Mouse (Mus musculus) c-Kit-positive CD71-positive TER-119-positive erythroid progenitor cells, embryonic 14.5 days (primary cell): ENCODE data around the gene Mecom.

Experiments used
- DNase-seq: peaks from one replicate; pipeline ENCODE4 v3.0.0-alpha.2; 2013; ENCODE audit warnings: low spot score

The Mecom gene

DNA sequence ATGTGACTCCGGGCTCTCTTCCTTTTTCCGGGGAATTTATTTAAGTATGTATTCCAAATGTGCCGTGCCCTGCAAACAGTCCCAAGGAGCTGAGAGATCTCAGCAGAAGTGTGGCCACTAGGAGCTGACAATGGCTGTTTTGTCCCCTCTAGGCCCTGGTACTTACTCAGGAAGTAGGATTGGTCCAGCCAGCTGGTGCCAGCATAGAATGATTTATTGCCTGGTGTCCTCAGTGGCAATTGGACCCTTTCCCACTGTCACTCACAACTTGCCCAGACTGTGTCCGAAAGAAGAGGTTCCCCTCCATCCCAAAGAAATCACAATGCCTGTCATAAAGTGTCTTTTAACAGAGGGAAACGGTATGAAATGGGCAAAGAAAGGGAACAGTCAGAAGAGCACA, 340.4 kb downstream of the Mecom start:
- DNase-seq = no peak

DNA sequence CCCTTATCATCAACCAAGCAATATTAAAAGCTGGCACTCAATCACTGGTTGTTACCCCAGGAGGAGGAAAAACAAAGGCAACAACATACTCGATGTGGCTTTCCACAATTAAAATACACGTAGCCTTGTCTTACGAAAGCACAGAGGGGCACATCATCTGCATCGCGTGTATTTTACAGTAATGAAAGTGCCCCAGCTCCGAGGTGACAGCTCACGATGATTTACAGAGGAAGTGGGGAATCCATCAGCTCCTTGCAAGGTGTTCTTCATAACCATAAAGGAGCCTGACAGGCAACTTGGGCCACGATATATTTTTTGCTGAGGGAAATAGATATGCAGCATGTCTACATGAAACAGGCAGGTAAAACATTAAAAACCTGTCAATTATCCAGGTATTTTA, 341.7 kb downstream of the Mecom start:
- DNase-seq = no peak

DNA sequence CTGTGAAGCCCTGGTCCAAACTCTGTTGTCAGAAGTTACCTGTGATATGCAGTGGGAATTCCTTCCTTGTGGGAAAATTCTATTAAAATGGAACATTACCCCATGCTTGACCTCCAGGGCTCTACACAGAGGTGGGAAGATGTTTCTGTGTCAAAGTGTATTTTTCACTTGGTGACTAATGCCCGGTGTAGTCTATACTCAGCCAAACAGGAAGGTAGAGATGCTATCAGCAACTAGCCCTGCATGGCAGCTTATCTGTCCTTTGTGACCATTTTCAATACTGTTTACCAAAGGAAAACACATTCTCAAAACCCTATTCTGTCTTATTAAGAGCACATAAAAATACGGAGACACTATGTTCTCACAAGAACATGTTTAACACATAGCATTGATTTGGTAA, 344.0 kb downstream of the Mecom start:
- no peak for DNase-seq

DNA sequence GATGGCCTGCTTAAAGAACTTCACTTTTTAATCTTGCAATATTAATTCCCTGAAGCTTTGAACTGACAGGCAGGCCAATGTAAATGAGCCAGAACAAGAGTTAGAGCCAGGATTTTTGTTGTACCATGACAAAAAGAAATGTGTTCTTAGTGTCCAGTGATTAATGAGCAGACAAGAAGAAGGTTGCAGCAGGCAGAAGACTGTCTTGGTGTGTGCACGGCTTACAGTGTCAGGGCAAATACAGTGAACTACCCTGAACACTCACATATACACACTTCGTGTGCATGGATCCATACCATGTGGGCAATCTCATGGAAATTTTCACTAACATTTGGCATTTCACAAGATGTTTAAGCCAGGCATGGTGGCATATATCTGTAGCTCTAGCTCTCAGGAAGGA, 349.0 kb downstream of the Mecom start:
- no peak for DNase-seq

DNA sequence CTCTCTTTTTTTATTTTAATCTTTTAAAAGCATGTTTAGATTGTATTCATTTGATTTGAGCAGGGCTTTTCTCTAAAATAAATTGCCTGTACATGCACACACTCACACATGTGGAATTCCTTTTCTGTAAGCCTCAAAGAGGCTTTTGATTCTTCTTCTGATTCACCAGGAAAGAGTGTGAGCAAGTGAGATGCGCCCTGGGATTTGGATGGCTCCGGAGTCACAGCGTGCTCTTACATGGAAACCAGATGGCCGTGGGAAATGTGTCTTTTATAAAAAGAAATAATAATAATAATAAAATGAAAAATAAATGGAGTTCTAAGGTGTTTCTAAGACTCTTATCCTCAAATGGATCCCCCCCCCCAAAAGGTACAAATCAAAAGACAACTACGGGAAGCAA, 349.6 kb downstream of the Mecom start:
- no peak for DNase-seq

DNA sequence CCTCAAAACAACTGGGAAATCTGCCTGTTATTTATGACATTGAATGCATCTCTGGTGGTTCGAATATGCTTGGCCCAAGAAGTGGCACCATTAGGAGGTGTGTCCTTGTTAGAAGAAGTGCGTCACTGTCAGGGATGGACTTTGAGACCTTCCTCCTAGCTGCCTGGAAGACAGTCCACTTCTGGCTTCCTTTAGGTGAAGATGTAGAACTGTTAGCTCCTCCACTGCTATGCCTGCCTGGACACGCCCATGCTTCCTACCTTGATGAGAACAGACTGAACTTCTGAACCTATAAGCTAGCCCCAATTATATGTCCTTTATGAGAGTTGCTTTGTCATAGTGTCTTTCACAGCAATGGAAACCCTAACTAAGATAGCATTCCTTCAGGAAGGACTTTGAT, 352.6 kb downstream of the Mecom start:
- DNase-seq = no peak

DNA sequence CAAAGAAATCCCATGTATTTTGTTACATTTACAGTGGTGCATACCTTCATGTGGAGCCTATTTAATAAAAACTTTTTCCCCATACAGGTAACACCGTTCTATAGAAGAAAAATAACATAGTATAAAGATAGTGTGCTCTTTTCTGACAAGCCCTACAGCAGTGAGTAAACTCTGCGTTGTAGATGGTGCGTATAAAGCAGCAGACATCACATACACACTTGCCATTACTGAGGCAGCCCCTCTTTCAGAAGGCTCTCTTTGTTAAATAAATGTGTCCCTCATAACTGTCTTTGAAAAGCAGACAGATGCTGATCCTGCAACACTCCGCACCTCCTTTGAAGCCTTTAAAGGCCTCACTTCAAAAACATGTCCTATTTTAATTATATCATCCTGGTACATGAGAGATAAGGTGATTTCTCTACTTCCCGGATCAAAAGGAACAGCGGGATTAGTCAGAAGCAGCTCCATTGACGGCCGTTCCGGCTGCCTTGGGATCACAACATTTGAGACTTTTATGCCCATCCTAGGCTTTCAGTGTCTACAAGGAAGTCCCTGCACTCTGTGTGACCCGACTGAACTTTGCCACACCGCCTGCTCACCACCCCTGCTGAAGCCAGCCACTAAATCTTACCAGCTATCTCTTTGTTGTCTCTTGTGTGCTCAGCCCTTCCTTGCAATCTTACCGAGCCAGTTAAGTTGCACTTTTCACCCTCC, 355.4 kb downstream of the Mecom start:
- DNase-seq = no peak

DNA sequence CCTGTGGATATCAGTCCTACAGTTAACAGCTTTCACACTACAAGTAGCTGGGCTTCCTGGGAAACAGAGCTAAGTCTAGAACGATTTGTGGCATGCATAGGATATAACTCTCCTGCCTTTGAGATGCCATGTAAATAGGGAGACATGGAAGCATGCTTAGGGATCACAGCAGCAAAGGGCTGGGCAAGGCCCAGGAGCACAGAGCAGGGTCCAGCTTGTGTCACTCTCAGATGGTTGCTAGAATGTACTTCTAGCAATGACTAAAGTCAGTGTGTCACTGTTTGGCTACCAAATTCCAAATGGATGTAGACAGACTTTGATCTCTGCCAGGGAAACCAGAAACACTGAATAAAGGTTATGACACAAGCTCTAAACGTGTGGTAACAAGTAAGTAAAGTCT, 358.5 kb downstream of the Mecom start:
- no peak for DNase-seq

DNA sequence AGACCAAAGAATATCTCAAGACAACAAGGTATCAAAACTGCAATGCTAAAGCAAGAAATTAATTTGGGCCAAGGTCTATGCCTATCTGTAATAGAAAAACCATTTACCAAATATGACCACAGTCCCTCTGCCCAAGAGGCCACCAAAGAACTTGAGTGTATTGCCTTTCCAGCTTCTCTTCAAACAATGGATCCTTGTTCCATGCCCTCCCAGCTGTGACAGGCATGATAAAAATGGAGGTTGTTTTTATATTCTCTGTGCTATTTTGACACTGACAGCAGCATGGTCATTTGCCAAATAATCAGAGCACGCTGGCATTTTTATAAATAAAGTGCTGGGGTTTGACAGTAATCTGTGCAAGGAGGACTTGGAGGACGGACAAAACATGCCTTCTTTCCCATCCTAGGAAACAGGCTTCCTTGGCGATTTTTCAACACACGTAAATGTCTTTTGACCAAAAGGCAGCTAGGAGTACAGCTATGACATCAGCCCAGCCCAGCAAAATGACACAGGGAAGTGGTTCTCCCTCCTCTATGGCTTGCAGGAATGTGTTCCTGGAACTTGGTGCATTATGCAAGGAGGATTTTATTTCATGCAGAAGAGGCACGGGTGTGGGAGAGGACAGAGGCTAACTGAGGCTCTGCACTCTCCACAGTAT, 359.9 kb downstream of the Mecom start:
- no peak for DNase-seq

DNA sequence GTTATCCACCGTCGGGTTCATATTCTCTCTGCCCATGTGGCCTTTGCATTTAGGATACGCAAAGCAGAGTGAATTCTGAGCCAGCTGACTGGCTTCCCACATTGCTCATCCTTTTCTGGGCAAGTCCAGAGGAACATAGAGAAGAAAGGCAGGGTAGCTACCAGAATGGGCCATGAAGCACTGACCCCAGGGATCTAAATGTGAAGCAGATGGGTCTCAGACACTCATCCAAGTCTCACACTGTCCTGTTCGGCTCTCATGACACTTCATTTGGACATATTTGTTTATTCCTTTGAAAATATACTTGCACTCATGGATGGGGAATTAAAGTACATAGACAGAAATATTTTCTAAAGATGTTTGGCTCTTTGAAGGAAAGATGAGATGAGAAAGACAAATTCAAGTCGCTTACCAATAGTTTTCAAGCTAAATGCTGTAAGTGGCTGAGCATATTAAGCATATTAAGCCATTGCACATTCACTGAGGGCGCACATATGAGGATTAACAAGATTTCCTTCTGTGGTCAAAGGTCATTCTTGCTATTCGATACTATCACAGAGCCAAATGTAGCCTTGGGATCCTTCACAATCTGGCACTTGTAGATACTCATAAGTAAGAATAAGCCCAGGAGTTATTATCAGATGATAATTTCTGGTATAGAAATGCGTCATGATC, 365.9 kb downstream of the Mecom start:
- no peak for DNase-seq

DNA sequence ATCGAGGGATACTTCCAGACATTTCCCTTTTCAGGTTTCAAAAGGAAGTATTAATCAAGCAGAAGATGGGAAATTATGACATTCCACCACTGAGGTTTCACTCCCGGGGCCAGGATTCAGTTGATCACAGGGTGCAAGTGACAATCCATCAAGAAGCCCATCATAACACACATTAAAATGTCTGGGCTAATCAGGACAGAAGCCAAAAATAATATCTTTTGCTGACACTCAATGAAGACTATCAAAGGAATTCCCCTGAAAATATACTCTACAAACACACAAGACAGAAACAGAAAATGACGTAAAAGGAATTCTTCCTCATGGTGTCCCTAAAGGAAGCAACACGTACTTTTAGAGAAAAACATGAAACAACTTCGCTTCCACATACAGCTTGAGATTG, 371.2 kb downstream of the Mecom start:
- DNase-seq = no peak

DNA sequence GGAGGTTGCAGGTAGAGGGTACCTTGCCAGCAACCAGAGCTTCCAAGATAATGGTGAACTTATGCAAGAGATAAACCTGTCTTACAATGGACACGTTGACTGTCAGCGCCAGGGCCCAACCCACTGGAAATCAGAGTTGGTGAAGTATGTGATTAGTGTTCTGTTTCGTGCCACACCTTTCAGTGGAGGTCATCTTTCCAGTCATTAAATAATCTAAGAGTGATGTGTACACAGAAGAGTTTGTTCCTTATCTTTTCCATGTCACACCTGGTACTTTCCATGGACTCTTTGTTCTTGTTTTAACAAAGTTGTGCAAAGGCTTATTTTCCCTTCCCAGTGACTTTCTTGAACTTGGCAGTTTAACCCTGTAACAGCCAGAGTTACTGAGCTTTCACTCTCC, 374.0 kb downstream of the Mecom start:
- DNase-seq = no peak

DNA sequence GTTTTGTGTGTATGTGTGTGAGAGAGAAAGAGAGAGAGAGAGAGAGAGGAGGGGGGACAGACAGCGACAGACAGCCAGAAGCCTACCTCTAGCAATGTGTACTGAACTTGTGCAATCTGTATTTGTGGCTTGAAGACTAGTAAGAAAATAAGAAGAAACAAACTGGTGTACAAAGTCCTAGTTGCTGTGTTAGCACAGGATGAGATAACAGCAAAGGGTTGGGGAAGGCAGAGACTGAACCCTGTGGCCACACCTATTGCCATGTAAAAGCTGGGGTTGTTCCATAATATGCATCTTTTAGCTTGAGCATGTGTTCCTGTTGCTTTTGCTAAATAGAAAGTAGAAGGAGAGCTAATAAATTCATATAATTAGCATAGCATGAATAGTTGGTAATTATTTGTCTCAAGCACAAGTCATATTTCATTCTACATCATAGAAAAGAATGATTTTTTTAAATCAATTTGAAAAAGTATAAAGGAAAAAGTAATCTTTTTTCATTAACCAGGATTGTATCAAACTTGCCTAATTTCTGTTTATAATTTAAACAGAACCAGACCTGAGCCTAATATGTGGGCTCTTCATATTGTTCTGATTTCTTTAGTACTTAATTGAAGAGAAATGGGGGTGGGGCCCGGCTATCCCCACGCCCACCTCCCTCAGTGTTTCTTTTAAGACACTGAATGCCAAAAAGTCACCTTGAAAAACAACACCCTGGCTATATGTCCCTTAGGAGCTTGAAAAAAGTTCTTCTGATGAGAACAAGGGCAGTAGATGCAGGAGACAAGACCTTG, 379.2 kb downstream of the Mecom start:
- no peak for DNase-seq

DNA sequence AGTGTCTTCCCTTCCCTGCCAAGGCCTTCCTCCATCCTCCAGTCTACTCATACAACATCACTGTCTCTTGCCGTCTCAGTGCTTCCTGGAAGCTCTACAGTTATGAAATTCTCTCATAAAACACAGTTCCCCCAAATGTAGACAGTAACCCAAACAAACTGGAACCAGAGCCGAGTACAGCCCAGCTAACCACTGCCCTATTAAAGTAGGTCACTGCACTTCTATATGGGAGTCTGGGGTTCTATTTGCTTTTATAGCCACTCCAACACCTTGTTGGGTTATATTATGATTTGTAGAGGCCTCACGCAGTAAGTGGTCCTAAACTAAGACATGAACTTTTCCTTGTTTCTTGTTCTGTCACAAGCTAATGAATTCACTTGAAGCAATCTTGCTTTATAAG, 380.8 kb downstream of the Mecom start:
- no peak for DNase-seq

DNA sequence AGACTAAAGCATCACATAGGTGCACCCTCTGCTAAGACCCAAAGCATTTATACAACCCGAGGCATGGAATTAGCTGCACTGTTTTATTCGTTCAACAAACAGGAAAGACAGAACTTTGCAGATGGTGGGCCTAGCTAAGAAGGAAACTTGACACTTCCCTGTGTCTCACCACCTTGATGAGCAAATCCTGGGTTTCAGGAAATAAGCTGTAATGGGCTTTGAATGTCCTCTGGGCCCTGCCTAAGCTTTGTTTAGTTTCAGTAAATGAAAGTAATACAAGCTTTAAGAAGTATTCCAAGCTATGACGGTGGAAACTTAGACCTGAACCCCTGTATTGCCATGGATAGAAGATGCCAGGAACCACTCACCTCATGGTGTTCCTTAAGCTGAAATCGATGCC, 383.0 kb downstream of the Mecom start:
- DNase-seq = no peak

DNA sequence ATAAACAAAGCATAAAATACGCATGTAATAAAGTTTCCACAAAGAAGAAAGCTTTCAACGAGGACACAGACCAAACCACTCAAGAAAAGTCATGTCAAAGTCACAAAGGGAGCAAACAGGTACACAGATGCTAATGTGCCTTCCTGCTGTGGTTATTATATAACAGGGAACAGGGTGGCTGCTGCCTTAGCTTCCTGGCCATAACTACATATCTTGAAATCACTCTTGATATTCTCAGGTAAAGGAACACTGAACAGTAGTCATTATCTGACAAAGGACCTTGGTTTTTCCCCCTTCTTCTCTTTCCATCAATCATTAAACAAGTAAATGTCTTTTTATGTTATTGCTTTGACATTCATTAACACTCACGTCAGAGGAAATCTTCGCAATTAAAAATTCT, 384.4 kb downstream of the Mecom start:
- no peak for DNase-seq

DNA sequence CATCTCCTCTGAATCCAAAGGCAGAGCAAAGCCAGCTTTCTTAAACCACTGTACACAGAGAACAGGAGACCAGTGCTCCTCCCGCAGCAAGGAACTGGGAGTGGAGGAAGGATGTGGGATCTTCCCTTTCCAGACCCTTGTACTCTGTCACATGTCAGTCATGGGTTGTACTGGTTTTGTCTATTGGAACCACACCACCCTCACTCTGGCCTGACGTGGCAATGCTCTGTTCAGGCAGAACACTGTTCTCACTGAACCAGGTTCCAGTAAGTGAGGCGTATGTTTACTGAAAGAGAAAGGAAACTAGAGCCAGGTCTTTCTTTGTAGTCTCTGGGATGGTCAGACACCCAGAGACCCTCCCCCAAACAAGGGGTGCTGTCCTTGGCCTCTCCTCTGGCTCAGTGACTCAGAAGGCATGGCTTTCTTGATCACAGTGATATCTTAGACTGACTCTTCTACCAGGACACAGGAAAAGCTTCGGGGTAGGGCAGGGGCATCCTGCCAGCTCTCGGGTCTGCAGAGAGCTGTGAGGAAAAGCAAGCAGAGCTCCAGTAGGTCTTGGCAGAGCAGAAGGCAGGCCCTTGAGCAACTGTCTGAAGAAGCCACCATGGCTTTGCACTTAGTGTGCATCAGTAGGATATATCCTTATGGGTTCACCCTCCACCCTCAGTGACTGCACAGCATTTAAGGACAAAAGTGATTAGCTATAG, 386.7 kb downstream of the Mecom start:
- no peak for DNase-seq

DNA sequence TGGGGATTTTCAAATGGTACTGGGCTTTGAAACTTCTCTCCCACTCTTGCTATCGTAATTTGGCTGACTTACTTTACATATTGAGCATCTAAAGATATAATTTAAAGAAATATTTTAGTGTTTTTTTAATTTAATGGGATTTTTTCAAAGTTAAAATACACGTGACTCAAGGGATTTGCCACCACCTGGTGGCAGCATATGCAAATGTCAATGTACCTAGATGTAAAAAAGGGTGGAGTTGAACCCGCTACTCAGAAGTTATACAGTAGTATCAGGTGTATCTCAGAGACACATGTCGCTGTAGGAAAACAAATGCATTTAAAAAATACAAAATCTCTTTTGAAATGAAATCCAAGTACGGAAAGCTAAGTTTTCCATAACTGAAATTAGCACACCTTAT, 387.5 kb downstream of the Mecom start:
- no peak for DNase-seq

DNA sequence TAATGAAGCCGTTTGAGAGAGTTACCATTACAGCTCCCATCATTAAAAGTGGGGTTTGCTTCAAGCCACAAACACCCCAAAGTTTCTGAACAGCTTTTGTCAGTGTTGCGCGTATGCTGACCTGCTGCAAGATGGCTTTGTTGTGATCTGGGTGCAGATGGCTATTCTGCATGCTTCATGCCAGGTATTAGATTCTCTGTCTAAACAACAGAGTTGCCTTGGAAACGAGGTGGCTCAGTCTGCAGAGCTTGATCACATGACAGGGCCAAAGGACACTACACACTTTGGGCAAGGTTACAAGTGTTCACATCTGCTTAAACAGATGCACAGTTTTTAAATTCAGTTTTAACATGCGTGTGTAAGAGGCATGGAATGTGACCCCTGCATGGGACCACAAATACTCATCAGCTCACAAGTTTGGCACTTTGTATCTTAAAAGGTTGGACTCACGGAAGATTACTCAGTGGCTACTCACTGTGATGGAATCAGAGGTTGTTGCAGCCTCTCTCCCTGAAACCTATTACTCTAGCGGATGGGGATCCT, 390.6 kb downstream of the Mecom start:
- no peak for DNase-seq

DNA sequence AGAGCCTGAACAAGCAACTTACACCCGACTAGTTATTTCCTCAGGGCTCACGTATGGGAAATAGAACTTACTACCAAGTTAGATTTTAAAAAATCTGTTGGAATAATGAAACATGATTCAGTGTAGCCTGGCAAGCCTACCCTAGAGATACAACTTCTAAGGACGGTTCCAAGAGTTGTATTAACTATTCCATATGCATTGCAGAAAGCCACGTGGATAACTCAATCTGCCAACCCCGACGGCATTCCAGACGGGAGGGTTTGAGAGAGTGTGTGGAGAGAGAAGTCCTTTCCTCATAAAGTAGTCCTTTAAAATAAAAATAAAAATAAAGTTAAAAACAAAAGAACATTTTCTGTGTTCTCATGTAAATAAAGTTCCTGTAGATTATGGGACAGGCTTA, 393.4 kb downstream of the Mecom start:
- no peak for DNase-seq

DNA sequence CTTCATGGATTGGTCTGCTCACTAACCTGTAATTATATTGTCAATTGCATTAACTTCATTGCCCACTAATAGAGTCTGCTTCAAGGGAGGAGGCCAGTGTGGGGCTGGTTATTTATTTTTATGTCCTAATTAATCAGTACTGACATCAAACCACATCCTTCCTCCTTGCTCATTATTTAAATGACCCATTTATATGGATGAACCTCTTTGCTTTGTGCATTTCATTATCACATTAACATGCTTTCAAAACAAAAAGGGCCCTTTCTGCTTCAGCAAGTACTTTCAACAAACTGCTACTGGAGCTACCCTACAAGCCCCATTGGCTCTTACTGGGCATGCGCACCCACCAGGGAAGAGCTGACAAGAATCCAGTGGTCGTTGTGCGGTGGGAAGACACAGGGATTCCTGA, 393.9 kb downstream of the Mecom start:
- DNase-seq = no peak

DNA sequence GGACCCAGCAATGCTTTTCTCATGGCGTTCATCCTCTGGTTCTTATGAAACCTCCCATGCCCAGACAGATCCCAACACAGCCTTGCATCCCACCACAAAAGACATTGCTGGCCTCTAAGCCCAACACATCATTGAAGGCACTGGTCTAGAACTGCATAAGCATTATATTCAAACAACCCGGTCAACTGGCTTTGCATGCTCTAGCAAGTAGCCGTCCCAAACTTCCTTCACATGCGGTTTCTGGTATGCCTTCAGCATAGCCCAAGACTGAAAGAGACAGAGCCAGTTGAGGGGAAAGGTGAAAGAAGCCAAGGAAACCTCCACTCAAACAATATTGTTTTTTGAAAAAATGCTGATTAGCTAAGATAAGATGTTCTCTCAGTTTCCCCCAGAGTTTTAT, 397.7 kb downstream of the Mecom start:
- DNase-seq = no peak
